Mouse (Mus musculus): ENCODE measurements around the gene Tspan14. TPM values are rescaled to one million over a fixed set of nuclear protein-coding genes. Genes with fewer than 3 reads are reported as not detected.

The Tspan14 gene
- polyA plus RNA-seq (2015; fragmentation: Illumina TruSeq; extraction: RNeasy Lipid Tissue Mini Kit (QIAGEN cat#74804); ENCODE audit: insufficient read depth, low replicate concordance): 57.4 TPM

GRCm38 (mm10) chr14:40966392-40966861 is at the start of gene Tspan14:
Gene Tspan14, minus strand, starts transcription at chr14:40966807.

GRCm38 (mm10) chr14:41013630-41014613 is 47.3 kb upstream of the Tspan14 start, which contains the start of gene Fam213a:
Gene Fam213a, minus strand, starts transcription at chr14:41013788.

DNA sequence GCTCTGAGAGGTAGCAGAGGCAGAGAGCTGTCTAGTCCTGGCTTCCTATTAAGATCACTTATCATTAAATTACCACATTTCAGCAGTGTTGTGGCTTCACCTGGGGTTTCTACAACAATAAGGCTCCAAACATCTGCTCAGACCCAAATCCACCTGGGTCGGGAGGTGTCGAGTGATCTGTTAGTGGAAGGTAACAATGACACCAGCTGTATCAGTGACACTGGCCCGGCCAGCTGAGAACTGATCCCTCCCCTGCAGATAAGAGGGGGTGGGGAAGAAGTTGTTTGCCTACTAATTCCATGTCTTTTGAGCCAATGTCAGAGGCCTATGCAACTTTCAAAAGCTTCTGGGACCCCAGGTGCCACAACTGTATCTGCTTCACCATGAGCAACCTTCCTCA is 73.4 kb downstream of the Tspan14 start, which contains the start of gene Sh2d4b:
Gene Sh2d4b, minus strand, starts transcription at position 71 of the 400 bp plus-strand sequence.

Other genes starting within 250 kb of the Tspan14 start
- gene Sh2d4b, start 73.5 kb downstream of the Tspan14 start, polyA plus RNA-seq (2015; fragmentation: Illumina TruSeq; extraction: RNeasy Lipid Tissue Mini Kit (QIAGEN cat#74804); ENCODE audit: insufficient read depth, low replicate concordance): 2.2 TPM
- 52.2 TPM for gene Fam213a, start 47.0 kb upstream of the Tspan14 start, polyA plus RNA-seq (2015; fragmentation: Illumina TruSeq; extraction: RNeasy Lipid Tissue Mini Kit (QIAGEN cat#74804); ENCODE audit: insufficient read depth, low replicate concordance)
- gene Dydc2, start 102.4 kb upstream of the Tspan14 start, polyA plus RNA-seq (2015; fragmentation: Illumina TruSeq; extraction: RNeasy Lipid Tissue Mini Kit (QIAGEN cat#74804); ENCODE audit: insufficient read depth, low replicate concordance): not detected
- gene Dydc1, start 106.1 kb upstream of the Tspan14 start, polyA plus RNA-seq (2015; fragmentation: Illumina TruSeq; extraction: RNeasy Lipid Tissue Mini Kit (QIAGEN cat#74804); ENCODE audit: insufficient read depth, low replicate concordance): not detected
- gene Mat1a, start 138.2 kb upstream of the Tspan14 start, polyA plus RNA-seq (2015; fragmentation: Illumina TruSeq; extraction: RNeasy Lipid Tissue Mini Kit (QIAGEN cat#74804); ENCODE audit: insufficient read depth, low replicate concordance): not detected
- gene Sftpa1, start 165.0 kb upstream of the Tspan14 start, polyA plus RNA-seq (2015; fragmentation: Illumina TruSeq; extraction: RNeasy Lipid Tissue Mini Kit (QIAGEN cat#74804); ENCODE audit: insufficient read depth, low replicate concordance): not detected
- not detected for gene Mbl1, start 184.7 kb upstream of the Tspan14 start, polyA plus RNA-seq (2015; fragmentation: Illumina TruSeq; extraction: RNeasy Lipid Tissue Mini Kit (QIAGEN cat#74804); ENCODE audit: insufficient read depth, low replicate concordance)
- gene Sftpd, start 218.3 kb upstream of the Tspan14 start, polyA plus RNA-seq (2015; fragmentation: Illumina TruSeq; extraction: RNeasy Lipid Tissue Mini Kit (QIAGEN cat#74804); ENCODE audit: insufficient read depth, low replicate concordance): not detected